In the genomic region with DNA sequence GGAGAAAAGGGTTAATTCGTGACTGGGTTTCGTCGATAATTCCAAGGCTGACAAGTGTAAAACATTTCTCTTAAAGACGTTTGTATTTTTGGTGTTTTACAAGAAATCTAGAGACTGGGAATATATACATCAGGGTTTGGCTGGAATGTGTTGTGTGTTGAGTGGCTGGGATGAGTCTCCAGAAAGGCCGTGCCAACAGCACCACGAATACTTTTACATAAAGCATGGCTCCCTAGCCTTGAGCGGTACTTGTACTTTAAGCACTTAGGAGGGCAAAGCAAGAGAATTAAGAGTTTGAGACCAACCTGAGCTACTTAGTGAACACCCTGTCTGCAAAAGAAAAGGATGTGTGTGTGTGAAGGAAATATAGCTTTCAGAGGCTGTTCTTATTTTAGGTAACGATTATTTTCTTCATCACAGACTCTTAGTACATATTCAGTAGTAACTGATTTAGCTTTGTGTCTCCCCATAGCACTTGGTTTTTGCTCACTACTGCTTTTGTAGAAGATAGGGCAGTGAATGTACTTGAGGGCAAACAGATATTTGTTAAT, we compare ENCODE assay signal across 13 mouse cellular contexts. TPM values are rescaled to one million over a fixed set of nuclear protein-coding genes. Genes with fewer than 3 reads are reported as not detected.
DNase-seq lines count a peak whose midpoint lies in the region; ATAC-seq lines count a peak whose summit lies in the region.
"Had no signal": no experiment of that assay in that cellular context is flagged by ENCODE, and none has a peak within 500 bp of the region (broad histone marks: within the 10 kb centered on the region; RNA-seq: fewer than 3 reads in every experiment).

No protein-coding gene starts in this region.

- no peak for ATAC-seq in kidney, embryonic 15.5 days (replicated peaks; ENCODE audit: low FRiP score)
- ATAC-seq in hindbrain, embryonic 12.5 days (ENCODE audit: low FRiP score) = no peak
- no peak for ATAC-seq in midbrain, embryonic 15.5 days (replicated peaks)
- ATAC-seq: CD4-positive, CD25-positive, alpha-beta regulatory T cell, adult 4 months; liver, embryonic 12.5 days had no signal

- H3K4me1 ChIP-seq in kidney, embryonic 15.5 days = peaks cover 14% of the 10 kb centered on the region
- H3K4me1 ChIP-seq in embryonic facial prominence, embryonic 10.5 days = peaks cover 12% of the 10 kb centered on the region
- H3K4me1 ChIP-seq in hindbrain, embryonic 12.5 days = 0 out of 2 replicates have a peak, but pooled peaks cover 2% of the 10 kb centered on the region
- H3K4me1 ChIP-seq in midbrain, embryonic 15.5 days = no peaks in the 10 kb centered on the region

- H3K9me3 ChIP-seq in kidney, embryonic 15.5 days (replicated peaks) = no peaks in the 10 kb centered on the region
- no peaks in the 10 kb centered on the region for H3K9me3 ChIP-seq in embryonic facial prominence, embryonic 10.5 days
- H3K9me3 ChIP-seq in hindbrain, embryonic 12.5 days (replicated peaks) = no peaks in the 10 kb centered on the region
- no peaks in the 10 kb centered on the region for H3K9me3 ChIP-seq in midbrain, embryonic 15.5 days
- H3K9me3 ChIP-seq: liver, embryonic 12.5 days had no signal

- H3K27me3 ChIP-seq in kidney, embryonic 15.5 days = peaks cover 90% of the 10 kb centered on the region
- peaks cover 94% of the 10 kb centered on the region for H3K27me3 ChIP-seq in embryonic facial prominence, embryonic 10.5 days (replicated peaks; ENCODE audit: low read depth, poor library complexity, severe bottlenecking)
- H3K27me3 ChIP-seq in hindbrain, embryonic 12.5 days = peaks cover 65% of the 10 kb centered on the region
- peaks cover 37% of the 10 kb centered on the region for H3K27me3 ChIP-seq in midbrain, embryonic 15.5 days (replicated peaks)

- DNase-seq in kidney, adult 11 months = no peak
- DNase-seq in embryonic facial prominence, embryonic 10.5 days (ENCODE audit: low spot score) = no peak
- no peak for DNase-seq in cerebellum, postnatal 4 days (ENCODE audit: low spot score in 2 of 2)
- DNase-seq in cerebellum, adult 18-20 months = no peak
- no peak for DNase-seq in layer of hippocampus, postnatal 25 days (ENCODE audit: extremely low spot score in 1 of 2, low spot score in 1 of 2)
- DNase-seq: kidney, postnatal 25 days; right cerebral cortex, postnatal 4 days had no signal

- H3K27ac ChIP-seq in kidney, embryonic 15.5 days = no peak overlapping the region
- peak overlapping the region; percentile 92; the same call in 1 of the 2 replicates for H3K27ac ChIP-seq in embryonic facial prominence, embryonic 10.5 days (replicated peaks)
- H3K27ac ChIP-seq in hindbrain, embryonic 12.5 days = no peak overlapping the region
- H3K27ac ChIP-seq in midbrain, embryonic 15.5 days = peak overlapping the region; percentile 81; the same call in 1 of the 2 replicates
- H3K27ac ChIP-seq: liver, embryonic 12.5 days had no signal

- H3K9ac ChIP-seq in kidney, embryonic 15.5 days = 0 out of 2 replicates have a peak overlapping the region, but pooled peaks have one; percentile 62
- H3K9ac ChIP-seq in hindbrain, embryonic 12.5 days = no peak overlapping the region
- no peak overlapping the region for H3K9ac ChIP-seq in midbrain, embryonic 15.5 days
- H3K9ac ChIP-seq: liver, embryonic 12.5 days had no signal

- WGBS in kidney, embryonic 15.5 days = 25% methylated on average over 8 of the region's 8 CpGs
- 33% methylated on average over 8 of the region's 8 CpGs for whole genome bisulfite sequencing in embryonic facial prominence, embryonic 10.5 days
- WGBS in hindbrain, embryonic 12.5 days = 34% methylated on average over 8 of the region's 8 CpGs
- WGBS in midbrain, embryonic 15.5 days = 23% methylated on average over 8 of the region's 8 CpGs

- H3K36me3 ChIP-seq in kidney, embryonic 15.5 days = no peaks in the 10 kb centered on the region
- H3K36me3 ChIP-seq in embryonic facial prominence, embryonic 10.5 days (replicated peaks) = no peaks in the 10 kb centered on the region
- no peaks in the 10 kb centered on the region for H3K36me3 ChIP-seq in hindbrain, embryonic 12.5 days
- H3K36me3 ChIP-seq in midbrain, embryonic 15.5 days (replicated peaks) = no peaks in the 10 kb centered on the region
- H3K36me3 ChIP-seq: liver, embryonic 12.5 days had no signal

- no peak overlapping the region for H3K4me3 ChIP-seq in kidney, embryonic 15.5 days (replicated peaks)
- H3K4me3 ChIP-seq in embryonic facial prominence, embryonic 10.5 days = peak overlapping the region; percentile 71
- 0 out of 2 replicates have a peak overlapping the region, but pooled peaks have one; percentile 65 for H3K4me3 ChIP-seq in hindbrain, embryonic 12.5 days
- peak overlapping the region; percentile 60 for H3K4me3 ChIP-seq in midbrain, embryonic 15.5 days
- H3K4me3 ChIP-seq: erythroblast, embryonic 14.5 days had no signal

- H3K4me2 ChIP-seq in kidney, embryonic 15.5 days = peak overlapping the region; percentile 83
- H3K4me2 ChIP-seq in hindbrain, embryonic 12.5 days (replicated peaks) = peak overlapping the region; percentile 56
- H3K4me2 ChIP-seq in midbrain, embryonic 15.5 days = peak overlapping the region; percentile 56; the same call in 1 of the 2 replicates

RNA-seq across cellular contexts. Expression of gene Zdbf2, which starts 0.9 kb away (rescaled TPM):
- 8.4 and 9.1 TPM in 2 replicates for polyA plus RNA-seq in kidney, embryonic 15.5 days (2015; fragmentation: Nextera tagmentation; extraction: Ambion mirVana)
- polyA plus RNA-seq in embryonic facial prominence, embryonic 10.5 days (2016; fragmentation: Nextera tagmentation; extraction: Ambion mirVana) = 18.8 and 21.0 TPM in 2 replicates
- 32.9 and 37.7 TPM in 2 replicates for polyA plus RNA-seq in hindbrain, embryonic 12.5 days (2016; fragmentation: Nextera tagmentation; extraction: Ambion mirVana)
- 40.9 and 52.5 TPM in 2 replicates for polyA plus RNA-seq in midbrain, embryonic 15.5 days (2015; fragmentation: Nextera tagmentation; extraction: Ambion mirVana)
- total RNA-seq in layer of hippocampus, postnatal 25 days (2021) = 10 to 100 TPM; 16.4 to 20.8 TPM
- polyA plus RNA-seq: CD4-positive, CD25-positive, alpha-beta regulatory T cell, adult 4 months had no signal

RNA-seq across cellular contexts. Expression of gene Gpr1, which starts 57.9 kb away (rescaled TPM):
- 0.10 and 0.13 TPM in 2 replicates for polyA plus RNA-seq in kidney, embryonic 15.5 days (2015; fragmentation: Nextera tagmentation; extraction: Ambion mirVana)
- 0.10 and 0.12 TPM in 2 replicates for polyA plus RNA-seq in embryonic facial prominence, embryonic 10.5 days (2016; fragmentation: Nextera tagmentation; extraction: Ambion mirVana)
- 0.20 and 0.21 TPM in 2 replicates for polyA plus RNA-seq in hindbrain, embryonic 12.5 days (2016; fragmentation: Nextera tagmentation; extraction: Ambion mirVana)
- polyA plus RNA-seq in midbrain, embryonic 15.5 days (2015; fragmentation: Nextera tagmentation; extraction: Ambion mirVana) = 0.66 and 1.2 TPM in 2 replicates
- total RNA-seq in layer of hippocampus, postnatal 25 days (2021) = under 1 TPM; 0.38 to 0.52 TPM
- polyA plus RNA-seq: CD4-positive, CD25-positive, alpha-beta regulatory T cell, adult 4 months; erythroblast, embryonic 14.5 days; liver, embryonic 12.5 days had no signal

Comparison
In these comparisons a context has a peak if more than half of its experiments do, and no peak if none do; other contexts are left out.
1. H3K27ac ChIP-seq: peak in embryonic facial prominence, embryonic 10.5 days (single experiment) and midbrain, embryonic 15.5 days (single experiment); none in kidney, embryonic 15.5 days (single experiment) and hindbrain, embryonic 12.5 days (single experiment).
2. Peak in every context shown above with its lines, with median percentiles within 50 percentile points of each other: H3K4me2 ChIP-seq.